24 mouse cellular contexts compared by ENCODE assay signal in the genomic region with DNA sequence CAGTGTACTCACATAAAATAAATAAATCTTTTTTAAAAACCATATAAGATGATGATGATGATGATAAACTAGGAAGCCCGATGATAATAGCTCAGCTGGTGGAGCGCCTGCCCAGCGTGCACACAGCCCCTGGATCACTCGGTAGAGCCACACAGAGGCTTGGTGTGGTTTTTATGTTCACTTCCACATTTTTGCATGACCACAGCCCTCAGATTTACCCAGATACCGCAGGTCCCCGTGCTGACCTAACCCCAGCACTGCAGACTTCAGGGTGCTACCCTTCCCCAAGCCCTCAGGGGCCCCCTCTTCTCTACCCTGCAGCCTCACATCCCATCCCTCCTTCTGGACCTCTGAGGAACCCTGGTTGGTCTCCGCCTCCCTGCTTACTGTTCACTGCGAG. TPM values are rescaled to one million over a fixed set of nuclear protein-coding genes. Genes with fewer than 3 reads are reported as not detected.
DNase-seq lines count a peak whose midpoint lies in the region; ATAC-seq and TF ChIP-seq lines count a peak whose summit lies in the region.
"Had no signal": no experiment of that assay in that cellular context is flagged by ENCODE, and none has a peak within 500 bp of the region (broad histone marks: within the 10 kb centered on the region; RNA-seq: fewer than 3 reads in every experiment).

No protein-coding gene starts in this region.

- TF ChIP-seq POLR2A in MEL (IDR thresholded peaks at IDR 0.05; ENCODE audit: control insufficient read depth in 1 of 2, insufficient read depth in 1 of 2, low read depth in 1 of 2, low read length in 2 of 2, poor library complexity in 1 of 2), result no peak

- no peak for DNase-seq in liver, embryonic 13.5 days
- DNase-seq in liver (no peak), MEL (ENCODE audit: low read depth, low spot score) (peak; percentile 49)
- no peak for DNase-seq in right cerebral cortex, postnatal 14 days
- no peak for DNase-seq in adrenal gland, adult 8-10 months
- DNase-seq in thymus, postnatal 10 days (ENCODE audit: low spot score in 2 of 2), result no peak
- DNase-seq: cerebellum, adult 11-12 months; cerebellum, postnatal 14 days; forebrain, postnatal 0 days; gastrocnemius, postnatal 14 days; heart, adult 18-20 months; heart, postnatal 14 days; kidney, adult 18-20 months; spleen, adult 18-20 months; thymus, postnatal 25 days had no signal

- no peak for TF ChIP-seq RAD21 in MEL (IDR thresholded peaks at IDR 0.05; ENCODE audit: low read depth, low read length)

- WGBS in liver, embryonic 13.5 days (ENCODE audit: insufficient replicate concordance), result 26% methylated on average over 8 of the region's 8 CpGs
- WGBS in liver, embryonic 16.5 days (ENCODE audit: insufficient replicate concordance), result 22% methylated on average over 8 of the region's 8 CpGs

- no peak for TF ChIP-seq EP300 in MEL (IDR thresholded peaks at IDR 0.05; ENCODE audit: low read depth in 1 of 2, low read length in 2 of 2)

- H3K27ac ChIP-seq in liver, embryonic 13.5 days, result peak overlapping the region; percentile 99
- H3K27ac ChIP-seq in MEL (ENCODE audit: control insufficient read depth, low read depth, low read length), result no peak overlapping the region
- H3K27ac ChIP-seq in liver, embryonic 16.5 days (ENCODE audit: low read length), result peak overlapping the region; percentile 43; the same call in 1 of the 2 replicates
- H3K27ac ChIP-seq: forebrain, embryonic 10.5 days; heart, embryonic 13.5 days; hindbrain, embryonic 13.5 days; kidney, postnatal 0 days; left cerebral cortex, adult 2 months; macrophage; midbrain, embryonic 13.5 days had no signal

- H3K4me3 ChIP-seq in liver, embryonic 13.5 days (replicated peaks), result no peak overlapping the region
- no peak overlapping the region for H3K4me3 ChIP-seq in MEL (ENCODE audit: control insufficient read depth in 1 of 2, insufficient read depth in 1 of 2, low read depth in 2 of 2, low read length in 2 of 2)
- H3K4me3 ChIP-seq in liver, embryonic 16.5 days (ENCODE audit: low read depth, low read length), result no peak overlapping the region
- H3K4me3 ChIP-seq: forebrain, embryonic 10.5 days; heart, embryonic 13.5 days; hindbrain, embryonic 13.5 days; left cerebral cortex, adult 2 months; midbrain, embryonic 13.5 days had no signal

- peaks cover under 1% of the 10 kb centered on the region; the same call in 1 of the 2 replicates for H3K36me3 ChIP-seq in liver, embryonic 13.5 days
- peaks cover 0 to 34% of the 10 kb centered on the region in 2 experiments; a peak in 2 of 4 replicates for H3K36me3 ChIP-seq in MEL (ENCODE audit: control insufficient read depth in 1 of 2, insufficient read depth in 2 of 2, low read length in 2 of 2)
- no peaks in the 10 kb centered on the region for H3K36me3 ChIP-seq in liver, embryonic 16.5 days (ENCODE audit: control insufficient read depth, insufficient read depth)
- H3K36me3 ChIP-seq: hindbrain, embryonic 13.5 days; midbrain, embryonic 13.5 days had no signal

- H3K4me2 ChIP-seq in liver, embryonic 13.5 days, result no peak overlapping the region
- no peak overlapping the region for H3K4me2 ChIP-seq in liver, embryonic 16.5 days (ENCODE audit: low read depth, low read length)
- H3K4me2 ChIP-seq: heart, embryonic 13.5 days; hindbrain, embryonic 13.5 days; midbrain, embryonic 13.5 days had no signal

- H3K4me1 ChIP-seq in liver, embryonic 13.5 days (replicated peaks), result peaks cover 80% of the 10 kb centered on the region
- peaks cover 14 to 44% of the 10 kb centered on the region in 2 experiments for H3K4me1 ChIP-seq in MEL (ENCODE audit: control insufficient read depth in 1 of 2, insufficient read depth in 2 of 2, low read length in 2 of 2)
- peaks cover 63% of the 10 kb centered on the region for H3K4me1 ChIP-seq in liver, embryonic 16.5 days (ENCODE audit: control insufficient read depth, low read depth, low read length)

- H3K9me3 ChIP-seq in liver, embryonic 13.5 days (replicated peaks), result no peaks in the 10 kb centered on the region
- no peaks in the 10 kb centered on the region for H3K9me3 ChIP-seq in MEL (replicated peaks; ENCODE audit: insufficient read depth, low read length)
- H3K9me3 ChIP-seq in liver, embryonic 16.5 days (replicated peaks; ENCODE audit: control insufficient read depth, low read length), result no peaks in the 10 kb centered on the region
- H3K9me3 ChIP-seq: forebrain, embryonic 10.5 days; heart, embryonic 13.5 days; hindbrain, embryonic 13.5 days; midbrain, embryonic 13.5 days had no signal

- no peak for TF ChIP-seq CTCF in MEL (IDR thresholded peaks at IDR 0.05 in 2 of 3, conservative IDR thresholded peaks at IDR 0.05 in 1 of 3; ENCODE audit: control insufficient read depth in 1 of 3, insufficient read depth in 1 of 3, low read depth in 2 of 3, low read length in 3 of 3, poor library complexity in 1 of 3, severe bottlenecking in 1 of 3)

- no peaks in the 10 kb centered on the region for H3K27me3 ChIP-seq in liver, embryonic 13.5 days
- no peaks in the 10 kb centered on the region for H3K27me3 ChIP-seq in MEL (ENCODE audit: control insufficient read depth in 1 of 2, insufficient read depth in 2 of 2, low read length in 2 of 2)
- H3K27me3 ChIP-seq in liver, embryonic 16.5 days (ENCODE audit: control insufficient read depth, insufficient read depth, low read depth, low read length), result no peaks in the 10 kb centered on the region
- H3K27me3 ChIP-seq: heart, embryonic 13.5 days; hindbrain, embryonic 13.5 days; midbrain, embryonic 13.5 days had no signal

- ATAC-seq in liver, embryonic 13.5 days (ENCODE audit: low read depth), result no peak
- no peak for ATAC-seq in liver, embryonic 16.5 days (ENCODE audit: low read depth)
- ATAC-seq: forebrain, postnatal 0 days; lung, postnatal 0 days; midbrain, embryonic 13.5 days had no signal

- peaks cover 19% of the 10 kb centered on the region for H3K79me2 ChIP-seq in MEL (ENCODE audit: control insufficient read depth, insufficient read depth, low read length, poor library complexity)

- peak overlapping the region; percentile 69; the same call in 1 of the 2 replicates for H3K9ac ChIP-seq in liver, embryonic 13.5 days
- H3K9ac ChIP-seq in MEL (ENCODE audit: control insufficient read depth, low read depth, low read length, poor library complexity, severe bottlenecking), result no peak overlapping the region
- no peak overlapping the region for H3K9ac ChIP-seq in liver, embryonic 16.5 days (ENCODE audit: low read depth, low read length)
- H3K9ac ChIP-seq: forebrain, postnatal 0 days; heart, embryonic 13.5 days; midbrain, embryonic 13.5 days had no signal

TF ChIP-seq in MEL, 35 proteins besides CTCF, POLR2A, EP300 and RAD21:
- peak; percentile 67 for TF ChIP-seq RCOR1 (IDR thresholded peaks at IDR 0.05; ENCODE audit: low read depth, low read length)
- peak; percentile 44 for TF ChIP-seq SIN3A (IDR thresholded peaks at IDR 0.05; ENCODE audit: low read length)
- TF ChIP-seq ETS1 (IDR thresholded peaks at IDR 0.05; ENCODE audit: low read depth, low read length), result 0 out of 2 replicates have a peak, but pooled peaks have one; percentile 19
- no peak for TF ChIP-seq E2F4 (IDR thresholded peaks at IDR 0.05; ENCODE audit: borderline replicate concordance, low read depth, low read length)
- no peak for TF ChIP-seq ZC3H11A (IDR thresholded peaks at IDR 0.05; ENCODE audit: low read depth, low read length)
- no peak for TF ChIP-seq ZMIZ1 (IDR thresholded peaks at IDR 0.05; ENCODE audit: low read depth, low read length)
- TF ChIP-seq GATA1 (IDR thresholded peaks at IDR 0.05; ENCODE audit: low read depth, low read length), result 0 out of 2 replicates have a peak, but pooled peaks have one; percentile 13
- no peak for TF ChIP-seq MYC (IDR thresholded peaks at IDR 0.05; ENCODE audit: low read depth, low read length)
- TF ChIP-seq MAX (IDR thresholded peaks at IDR 0.05; ENCODE audit: low read length), result 0 out of 2 replicates have a peak, but pooled peaks have one; percentile 38
- peak; percentile 67; the same call in 1 of the 2 replicates for TF ChIP-seq BHLHE40 (IDR thresholded peaks at IDR 0.05; ENCODE audit: borderline replicate concordance, low read depth, low read length)
- TF ChIP-seq CHD1 (IDR thresholded peaks at IDR 0.05; ENCODE audit: low read depth, low read length), result no peak
- no peak for TF ChIP-seq MAZ (IDR thresholded peaks at IDR 0.05; ENCODE audit: low read depth, low read length)

RNA-seq across cellular contexts. Expression of gene Rab35, which starts 3.6 kb away (rescaled TPM):
- 14.7 and 16.7 TPM in 2 replicates for polyA plus RNA-seq in liver, embryonic 13.5 days (2015; fragmentation: Nextera tagmentation; extraction: Ambion mirVana)
- total RNA-seq in MEL (2012; rRNA removed), result 62.1 and 66.9 TPM in 2 replicates
- 100 to 1,000 TPM in 1 of 2 experiments, not detected in 1; 113 TPM for polyA plus RNA-seq in MEL (2012; ENCODE audit: insufficient read depth in 1 of 2, insufficient read length in 2 of 2, low read depth in 1 of 2, low replicate concordance in 2 of 2, missing spikeins in 1 of 2)
- 3.2 and 4.1 TPM in 2 replicates for polyA plus RNA-seq in liver, embryonic 16.5 days (2015; fragmentation: Nextera tagmentation; extraction: Ambion mirVana)
- total RNA-seq in adrenal gland, adult 8-10 months (2022), result 10 to 100 TPM; 58.8 to 70.3 (median 60.6) TPM
